Mouse (Mus musculus) liver, adult 2 months (tissue): ENCODE measurements around the gene Smg1.

Experiments used
- CTCF ChIP-seq: fragments of 200-500 bp; IDR thresholded peaks from 2 replicates; pipeline ENCODE4 v1.5.1; 2011; ENCODE audit warnings: low read depth, low read length, control low read depth
- POLR2A ChIP-seq: fragments of 200-500 bp; IDR thresholded peaks from 2 replicates; pipeline ENCODE4 v1.6.1; 2011; ENCODE audit warnings: low read length, control low read depth; ENCODE audit not compliant: insufficient read depth; ENCODE audit errors: extremely low read depth

DNA sequence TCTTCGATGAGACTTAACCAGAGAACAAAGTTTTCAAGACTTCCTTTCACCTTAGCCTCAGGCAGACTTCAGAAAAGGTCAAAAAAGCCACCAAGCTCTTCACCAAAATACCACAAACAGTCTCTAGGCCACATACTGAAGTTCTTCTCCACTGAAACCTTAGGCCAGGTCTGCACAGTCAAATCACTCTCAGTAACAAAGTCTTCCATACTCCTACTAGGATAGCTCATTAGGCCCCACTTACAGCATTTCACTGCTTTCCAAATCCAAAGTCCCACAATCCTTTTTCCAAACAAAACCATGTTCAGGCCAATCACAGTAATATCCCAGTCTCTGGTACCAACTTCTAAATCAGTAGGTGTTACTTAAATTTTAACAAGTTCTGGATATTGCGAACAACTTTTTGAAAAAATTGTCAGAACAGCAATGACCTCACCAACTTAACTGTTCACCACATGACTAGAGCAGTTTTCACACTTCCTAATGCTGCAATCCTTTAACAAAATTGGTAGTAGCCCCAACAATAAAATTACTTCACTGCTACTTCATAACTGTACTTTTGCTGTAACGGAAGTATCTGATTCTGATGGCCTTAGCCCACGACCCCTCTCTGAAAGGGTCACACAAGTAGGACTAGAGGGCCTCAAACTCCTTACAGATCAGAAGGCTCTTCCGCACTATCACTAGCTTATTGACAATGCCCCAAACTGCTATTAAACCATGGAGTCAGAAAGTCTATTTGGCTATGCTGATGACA, 129.8 kb downstream of the Smg1 start:
- TF ChIP-seq CTCF (no peak), POLR2A (no peak)
